Mouse (Mus musculus) limb, embryonic 13.5 days (tissue): ENCODE measurements around the gene Stat6. TPM values are rescaled to one million over a fixed set of nuclear protein-coding genes. Genes with fewer than 3 reads are reported as not detected.

ENCODE experiments used
- ATAC-seq: fragments of 200-750 bp; cut with Nextera tagmentation; 2 replicates; pipeline ENCODE4 v1.8.0; 2017; ENCODE audit warnings: low read depth, moderate number of reproducible peaks, moderate TSS enrichment; ENCODE audit not compliant: low FRiP score
- H3K27ac ChIP-seq: fragments of 300-500 bp; sonication (generic); 2 replicates; pipeline ENCODE4 v1.5.1; 2015; ENCODE audit warnings: inconsistent platforms, mild to moderate bottlenecking, moderate library complexity
- H3K27me3 ChIP-seq: fragments of 300-500 bp; sonication (generic); 2 replicates; pipeline ENCODE4 v1.6.1; 2015; ENCODE audit warnings: mild to moderate bottlenecking, inconsistent platforms
- H3K36me3 ChIP-seq: fragments of 300-500 bp; sonication (generic); 2 replicates; pipeline ENCODE4 v1.6.1; 2015; ENCODE audit warnings: inconsistent platforms, mild to moderate bottlenecking, moderate library complexity
- H3K4me1 ChIP-seq: fragments of 300-500 bp; sonication (generic); 2 replicates; pipeline ENCODE4 v1.6.1; 2015; ENCODE audit warnings: inconsistent platforms
- H3K4me2 ChIP-seq: fragments of 300-500 bp; sonication (generic); replicated peaks from 2 replicates; pipeline ENCODE4 v1.6.1; 2015; ENCODE audit warnings: inconsistent platforms, mild to moderate bottlenecking, moderate library complexity
- H3K4me3 ChIP-seq: fragments of 300-500 bp; sonication (generic); 2 replicates; pipeline ENCODE4 v1.5.1; 2015; ENCODE audit warnings: moderate library complexity, mild to moderate bottlenecking, inconsistent platforms
- H3K9ac ChIP-seq: fragments of 300-500 bp; sonication (generic); 2 replicates; pipeline ENCODE4 v1.6.1; 2015; ENCODE audit warnings: mild to moderate bottlenecking, inconsistent platforms
- H3K9me3 ChIP-seq: fragments of 300-500 bp; sonication (generic); 2 replicates; pipeline ENCODE4 v1.6.1; 2016; ENCODE audit warnings: inconsistent platforms
- WGBS: fragments of 180-500 bp; shearing (Covaris S2); methylation state at CpG from one replicate; pipeline ENCODE4 v1.1.7; 2015; 5-methylcytosine and 5-hydroxymethylcytosine counted together
- polyA plus RNA-seq: library from polyadenylated mRNA; unstranded; fragments of >200 nt; fragmentation: Nextera tagmentation; extraction: Ambion mirVana; gene quantifications from 2 replicates; pipeline ENCODE4 v1.2.1, GENCODE M21; 2015

Stat6 gene
- polyA plus RNA-seq, 1 experiment from 2014 or later = 14.3 TPM

GRCm38 (mm10) chr10:127679881-127680280, 37.1 kb downstream of the Stat6 start:
- no peak overlapping the region for H3K27ac ChIP-seq
- H3K27me3 ChIP-seq = no peaks in the 10 kb centered on the region
- no peak for ATAC-seq
- H3K4me1 ChIP-seq = peaks cover 11% of the 10 kb centered on the region
- 87% methylated on average over 3 of the region's 3 CpGs for WGBS
- no peak overlapping the region for H3K4me2 ChIP-seq
- no peak overlapping the region for H3K9ac ChIP-seq
- H3K4me3 ChIP-seq = no peak overlapping the region
- no peaks in the 10 kb centered on the region for H3K36me3 ChIP-seq
- H3K9me3 ChIP-seq = no peaks in the 10 kb centered on the region

- Histone ChIP-seq H3K9me3 (no peaks in the 10 kb centered on the region), H3K4me2 (no peak overlapping the region), H3K27ac (no peak overlapping the region), H3K4me3 (no peak overlapping the region), H3K9ac (no peak overlapping the region), H3K36me3 (no peaks in the 10 kb centered on the region), H3K27me3 (no peaks in the 10 kb centered on the region), H3K4me1 (peaks cover 5% of the 10 kb centered on the region; the same call in 1 of the 2 replicates)
- ATAC-seq = no peak
- 75% methylated on average over 6 of the region's 6 CpGs for WGBS
Observed at GRCm38 (mm10) chr10:127682886-127683285, 40.1 kb downstream of the Stat6 start.

GRCm38 (mm10) chr10:127691053-127691452, 48.3 kb downstream of the Stat6 start:
- Histone ChIP-seq H3K4me3 (no peak overlapping the region), H3K4me2 (no peak overlapping the region), H3K27ac (no peak overlapping the region), H3K9me3 (no peaks in the 10 kb centered on the region), H3K4me1 (no peaks in the 10 kb centered on the region), H3K9ac (no peak overlapping the region), H3K36me3 (peaks cover 59% of the 10 kb centered on the region), H3K27me3 (no peaks in the 10 kb centered on the region)
- WGBS = 29% methylated on average over 1 of the region's 1 CpGs
- no peak for ATAC-seq

- ATAC-seq = no peak
- 54% methylated on average over 2 of the region's 2 CpGs for WGBS
- Histone ChIP-seq H3K4me1 (no peaks in the 10 kb centered on the region), H3K27me3 (no peaks in the 10 kb centered on the region), H3K9ac (no peak overlapping the region), H3K27ac (no peak overlapping the region), H3K4me2 (no peak overlapping the region), H3K36me3 (peaks cover 78% of the 10 kb centered on the region), H3K9me3 (no peaks in the 10 kb centered on the region), H3K4me3 (no peak overlapping the region)
Observed at GRCm38 (mm10) chr10:127694636-127695035, 51.9 kb downstream of the Stat6 start.

GRCm38 (mm10) chr10:127695775-127696174, 53.0 kb downstream of the Stat6 start:
- Histone ChIP-seq H3K4me1 (no peaks in the 10 kb centered on the region), H3K9ac (no peak overlapping the region), H3K27me3 (no peaks in the 10 kb centered on the region), H3K9me3 (no peaks in the 10 kb centered on the region), H3K27ac (no peak overlapping the region), H3K4me3 (no peak overlapping the region), H3K4me2 (no peak overlapping the region), H3K36me3 (peaks cover 76% of the 10 kb centered on the region)
- no peak for ATAC-seq
- WGBS = 95% methylated on average over 7 of the region's 7 CpGs

DNA sequence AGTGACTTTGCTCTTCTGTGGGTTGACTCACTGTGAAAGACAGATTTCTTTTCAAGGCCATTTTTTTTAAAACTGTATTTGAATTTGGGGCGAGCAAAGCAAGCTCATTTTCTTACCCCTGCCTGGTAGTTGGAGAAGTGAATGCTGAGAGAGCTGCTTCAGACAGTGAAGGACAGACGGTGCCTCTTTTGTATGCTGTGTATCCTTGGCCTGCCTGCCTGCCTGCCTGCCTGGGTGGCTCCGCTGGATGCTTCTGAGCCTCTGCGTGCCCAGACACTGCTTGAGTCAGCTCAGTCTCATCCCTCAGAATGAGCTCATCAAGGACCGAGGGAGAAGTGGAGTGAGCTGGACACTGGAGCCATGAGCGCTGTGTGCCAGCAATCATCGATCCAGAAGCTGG, 56.2 kb downstream of the Stat6 start:
- WGBS = 89% methylated on average over 7 of the region's 7 CpGs
- Histone ChIP-seq H3K27me3 (no peaks in the 10 kb centered on the region), H3K4me2 (no peak overlapping the region), H3K4me1 (no peaks in the 10 kb centered on the region), H3K4me3 (no peak overlapping the region), H3K9ac (no peak overlapping the region), H3K36me3 (peaks cover 54% of the 10 kb centered on the region), H3K27ac (no peak overlapping the region), H3K9me3 (no peaks in the 10 kb centered on the region)
- no peak for ATAC-seq

GRCm38 (mm10) chr10:127703299-127703698, 60.5 kb downstream of the Stat6 start:
- H3K4me1 ChIP-seq = no peaks in the 10 kb centered on the region
- no peak overlapping the region for H3K4me2 ChIP-seq
- 37% methylated on average over 4 of the region's 4 CpGs for WGBS

GRCm38 (mm10) chr10:127704293-127704692, 61.5 kb downstream of the Stat6 start:
- no peak for ATAC-seq
- Histone ChIP-seq H3K9me3 (no peaks in the 10 kb centered on the region), H3K27ac (no peak overlapping the region), H3K36me3 (peaks cover 11% of the 10 kb centered on the region), H3K4me2 (no peak overlapping the region), H3K27me3 (no peaks in the 10 kb centered on the region), H3K4me3 (no peak overlapping the region), H3K4me1 (no peaks in the 10 kb centered on the region), H3K9ac (no peak overlapping the region)
- 67% methylated on average over 2 of the region's 2 CpGs for WGBS

More at GRCm38 (mm10) chr10:127703299-127703698, 60.5 kb downstream of the Stat6 start:
- H3K9ac ChIP-seq = no peak overlapping the region
- no peaks in the 10 kb centered on the region for H3K9me3 ChIP-seq
- H3K4me3 ChIP-seq = no peak overlapping the region
- no peak for ATAC-seq
- no peaks in the 10 kb centered on the region for H3K27me3 ChIP-seq
- peaks cover 21% of the 10 kb centered on the region for H3K36me3 ChIP-seq
- no peak overlapping the region for H3K27ac ChIP-seq

- no peaks in the 10 kb centered on the region for H3K9me3 ChIP-seq
- no peak for ATAC-seq
- no peak within 1 kb of the TSS for H3K9ac ChIP-seq
- no peaks in the 10 kb centered on the region for H3K27me3 ChIP-seq
- H3K36me3 ChIP-seq = peaks cover 6% of the 10 kb centered on the region; the same call in 1 of the 2 replicates
- 69% methylated on average over 2 of the region's 2 CpGs for WGBS
- H3K4me2 ChIP-seq = no peak within 1 kb of the TSS
- H3K27ac ChIP-seq = no peak within 1 kb of the TSS
- no peaks in the 10 kb centered on the region for H3K4me1 ChIP-seq
- no peak within 1 kb of the TSS for H3K4me3 ChIP-seq
Observed at GRCm38 (mm10) chr10:127704766-127705220, 62.0 kb downstream of the Stat6 start, which contains the start of gene Myo1a. Gene Myo1a (plus strand): TSS chr10:127705170.

GRCm38 (mm10) chr10:127705783-127706182, 63.0 kb downstream of the Stat6 start:
- no peak for ATAC-seq
- no peak overlapping the region for H3K27ac ChIP-seq
- H3K9ac ChIP-seq = no peak overlapping the region
- no peak overlapping the region for H3K4me2 ChIP-seq
- H3K9me3 ChIP-seq = no peaks in the 10 kb centered on the region
- H3K36me3 ChIP-seq = no peaks in the 10 kb centered on the region
- no peaks in the 10 kb centered on the region for H3K4me1 ChIP-seq
- H3K27me3 ChIP-seq = no peaks in the 10 kb centered on the region
- 94% methylated on average over 4 of the region's 4 CpGs for WGBS
- H3K4me3 ChIP-seq = no peak overlapping the region

DNA sequence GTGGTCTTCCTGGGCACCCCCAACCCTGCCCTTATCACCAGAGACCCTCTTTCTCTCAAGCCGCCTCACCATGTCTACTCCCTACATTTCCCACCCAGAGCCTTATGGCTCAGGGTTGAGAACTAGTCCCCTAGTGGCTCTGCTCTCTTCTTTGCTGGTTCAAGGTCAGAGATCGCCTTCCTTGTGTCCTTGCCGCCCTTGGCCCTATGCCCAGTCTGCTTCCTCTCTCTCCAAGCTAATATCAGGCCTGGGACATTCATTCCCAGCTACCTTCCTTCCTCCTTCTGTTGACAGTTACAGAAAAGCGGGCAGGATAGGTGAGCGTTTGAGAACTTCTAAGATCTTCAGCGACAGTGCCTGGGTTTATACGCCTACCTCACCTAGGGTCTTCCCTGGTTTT, 64.9 kb downstream of the Stat6 start:
- WGBS = 88% methylated on average over 7 of the region's 7 CpGs
- H3K9ac ChIP-seq = no peak overlapping the region
- H3K4me2 ChIP-seq = no peak overlapping the region
- H3K4me3 ChIP-seq = no peak overlapping the region
- no peak for ATAC-seq
- H3K4me1 ChIP-seq = peaks cover 8% of the 10 kb centered on the region; the same call in 1 of the 2 replicates
- no peaks in the 10 kb centered on the region for H3K27me3 ChIP-seq
- no peaks in the 10 kb centered on the region for H3K36me3 ChIP-seq
- no peaks in the 10 kb centered on the region for H3K9me3 ChIP-seq
- no peak overlapping the region for H3K27ac ChIP-seq

- whole genome bisulfite sequencing = 86% methylated on average over 3 of the region's 3 CpGs
- peaks cover 11% of the 10 kb centered on the region; the same call in 1 of the 2 replicates for H3K4me1 ChIP-seq
- no peak for ATAC-seq
Observed at GRCm38 (mm10) chr10:127708850-127709370, 66.1 kb downstream of the Stat6 start.

GRCm38 (mm10) chr10:127710331-127710730, 67.5 kb downstream of the Stat6 start:
- H3K27ac ChIP-seq = no peak overlapping the region
- no peaks in the 10 kb centered on the region for H3K9me3 ChIP-seq
- ATAC-seq = no peak
- 76% methylated on average over 13 of the region's 13 CpGs for WGBS
- H3K27me3 ChIP-seq = no peaks in the 10 kb centered on the region
- no peak overlapping the region for H3K4me2 ChIP-seq
- H3K9ac ChIP-seq = no peak overlapping the region
- peaks cover 11% of the 10 kb centered on the region; the same call in 1 of the 2 replicates for H3K4me1 ChIP-seq
- H3K36me3 ChIP-seq = no peaks in the 10 kb centered on the region
- H3K4me3 ChIP-seq = no peak overlapping the region

More at GRCm38 (mm10) chr10:127708850-127709370, 66.1 kb downstream of the Stat6 start:
- Histone ChIP-seq H3K9ac (no peak overlapping the region), H3K9me3 (no peaks in the 10 kb centered on the region), H3K4me2 (no peak overlapping the region), H3K36me3 (no peaks in the 10 kb centered on the region), H3K4me3 (no peak overlapping the region), H3K27me3 (no peaks in the 10 kb centered on the region), H3K27ac (no peak overlapping the region)
